Mouse (Mus musculus) CD4-positive helper T cell, adult 2 months (primary cell): ENCODE results near the gene Hapln4.

Source experiments
- DNase-seq: peaks from one replicate; pipeline ENCODE4 v3.0.0-alpha.2; 2012; ENCODE audit warnings: low read depth, missing footprints, low spot score

The Hapln4 gene

DNA sequence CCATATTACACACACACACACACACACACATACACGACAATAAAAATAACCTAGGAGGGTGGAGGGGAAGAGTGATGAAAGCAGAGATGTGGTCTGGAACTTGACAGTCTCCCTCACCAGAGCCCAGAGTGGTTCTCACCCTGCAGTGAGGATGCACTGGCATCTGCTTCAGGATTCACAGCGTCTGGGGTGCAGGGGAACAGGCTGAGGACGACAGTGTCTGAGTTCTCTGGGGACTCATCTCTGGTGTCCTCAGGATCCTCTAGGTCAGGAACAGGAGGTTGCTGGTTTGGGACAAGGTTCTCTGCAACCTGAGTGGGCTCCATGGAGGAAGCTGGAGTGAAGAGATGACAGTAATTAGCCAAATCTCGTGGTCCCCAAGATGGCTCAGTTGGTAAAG lies 54.6 kb downstream of the Hapln4 start:
- no peak for DNase-seq

- DNase-seq: peak; percentile 99
These were observed 56.0 kb downstream of the Hapln4 start, which contains the start of the genes Rfxank, Borcs8 and Mef2b for GRCm38 (mm10) chr8:70139026-70139857. Rfxank (minus strand) TSS chr8:70139154. Borcs8 (plus strand) TSS chr8:70139499. Mef2b (plus strand) TSS chr8:70139711.

- DNase-seq: no peak
These were observed 56.7 kb downstream of the Hapln4 start for GRCm38 (mm10) chr8:70139981-70140380.
